Mouse (Mus musculus): ENCODE measurements around the gene Lta.

Lta gene

DNA sequence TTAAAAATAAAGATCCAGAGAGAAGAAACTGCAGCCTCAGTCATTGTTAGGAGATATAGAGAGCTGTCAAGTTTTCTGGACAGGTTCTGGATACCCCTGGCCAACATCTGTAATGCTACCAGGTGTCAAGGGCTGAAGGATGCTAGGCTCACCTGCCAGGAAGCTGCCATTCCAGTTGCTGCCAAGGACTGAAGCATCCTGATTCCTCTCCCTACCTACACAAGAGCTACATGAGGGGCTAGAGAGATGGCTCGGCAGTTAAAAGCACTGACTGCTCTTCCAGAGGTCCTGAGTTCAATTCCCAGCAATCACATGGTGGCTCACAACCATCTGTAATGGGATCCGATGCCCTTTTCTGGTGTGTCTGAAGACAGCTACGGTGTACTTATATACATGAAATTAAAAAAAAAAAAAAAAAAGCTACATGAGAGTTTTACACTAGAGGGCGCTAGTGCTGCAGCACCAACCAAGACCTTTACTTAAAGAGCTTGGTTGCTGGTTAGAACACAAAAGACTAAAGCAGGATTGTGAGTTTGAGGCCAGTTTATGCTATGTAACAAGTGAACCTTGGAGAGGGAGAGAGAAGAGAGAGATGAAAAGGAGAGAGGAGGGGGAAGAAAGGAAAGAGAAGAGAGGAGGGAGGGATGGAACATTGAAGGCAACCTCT is 36.5 kb downstream of the Lta start:
- in situ Hi-C loops (cut with MboI; ENCODE audit: low pct_unique_long_range_greater_than_20kb in 1 of 2, low sequenced_read_pairs in 2 of 2, unreplicated experiment in 1 of 2) = loop anchor here in 1 of 2 experiments (5.0 kb wide), 1 partner anchor 64 kb away; the partner anchor contains the start of gene Atp6v1g2

DNA sequence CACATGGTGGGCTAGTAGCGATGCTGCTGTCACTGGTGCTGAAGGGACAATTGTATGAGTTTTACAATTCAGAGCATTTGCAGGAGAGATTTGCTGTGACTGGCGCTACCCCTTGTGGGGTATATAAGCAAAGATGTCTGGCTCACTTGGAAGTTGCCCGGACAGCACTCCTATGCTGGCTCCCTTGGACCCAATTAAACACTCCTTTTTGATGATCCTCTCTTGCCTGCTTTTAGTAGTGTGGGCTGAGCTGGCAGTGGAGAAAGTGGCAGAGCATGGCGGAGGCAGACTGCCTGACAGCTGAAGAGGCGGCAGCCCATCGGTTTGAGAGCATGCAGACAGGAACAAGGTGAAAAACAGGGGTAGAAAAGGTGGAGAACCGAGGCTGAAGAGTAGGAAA is 37.4 kb downstream of the Lta start:
- in situ Hi-C loops (cut with MboI; ENCODE audit: low pct_unique_long_range_greater_than_20kb in 1 of 2, low sequenced_read_pairs in 2 of 2, unreplicated experiment in 1 of 2) = loop anchor here in 1 of 2 experiments (5.0 kb wide), 1 partner anchor 65 kb away; the partner anchor contains the start of gene Atp6v1g2

DNA sequence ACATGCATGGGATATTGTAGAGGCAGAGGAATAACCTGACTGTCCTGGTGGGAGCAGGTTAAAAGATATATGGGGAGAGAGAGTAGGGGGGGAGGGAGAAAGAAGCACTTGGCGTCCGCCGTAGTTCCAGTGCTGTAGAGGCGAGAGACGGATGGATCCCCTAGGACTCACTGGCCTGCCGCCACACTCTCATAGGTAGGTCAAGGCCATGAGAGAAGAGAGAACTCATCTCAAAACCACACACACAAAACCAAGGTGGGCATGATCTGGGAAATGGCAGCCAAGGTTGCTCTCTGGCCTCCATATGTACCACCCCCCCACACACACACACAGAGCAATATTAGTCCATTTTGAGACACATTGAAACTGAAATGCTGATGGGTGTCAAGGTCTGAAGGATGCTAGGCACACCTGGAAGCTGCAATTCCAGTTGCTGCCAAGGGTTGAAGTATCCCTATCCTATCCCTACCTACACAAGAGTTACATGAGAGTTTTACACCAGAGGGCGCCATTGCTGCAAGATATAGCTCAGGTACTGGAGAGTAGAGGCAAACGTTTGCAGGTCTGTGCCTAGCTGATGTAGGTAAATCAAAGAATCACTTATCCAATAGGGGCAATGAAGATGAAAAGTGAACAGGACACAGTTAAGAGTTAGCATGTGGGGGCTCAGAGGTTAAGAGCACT is 38.7 kb downstream of the Lta start:
- in situ Hi-C loops (cut with MboI; ENCODE audit: low pct_unique_long_range_greater_than_20kb in 1 of 2, low sequenced_read_pairs in 2 of 2, unreplicated experiment in 1 of 2) = loop anchor here in 1 of 2 experiments (5.0 kb wide), 1 partner anchor 66 kb away; the partner anchor contains the start of gene Atp6v1g2

DNA sequence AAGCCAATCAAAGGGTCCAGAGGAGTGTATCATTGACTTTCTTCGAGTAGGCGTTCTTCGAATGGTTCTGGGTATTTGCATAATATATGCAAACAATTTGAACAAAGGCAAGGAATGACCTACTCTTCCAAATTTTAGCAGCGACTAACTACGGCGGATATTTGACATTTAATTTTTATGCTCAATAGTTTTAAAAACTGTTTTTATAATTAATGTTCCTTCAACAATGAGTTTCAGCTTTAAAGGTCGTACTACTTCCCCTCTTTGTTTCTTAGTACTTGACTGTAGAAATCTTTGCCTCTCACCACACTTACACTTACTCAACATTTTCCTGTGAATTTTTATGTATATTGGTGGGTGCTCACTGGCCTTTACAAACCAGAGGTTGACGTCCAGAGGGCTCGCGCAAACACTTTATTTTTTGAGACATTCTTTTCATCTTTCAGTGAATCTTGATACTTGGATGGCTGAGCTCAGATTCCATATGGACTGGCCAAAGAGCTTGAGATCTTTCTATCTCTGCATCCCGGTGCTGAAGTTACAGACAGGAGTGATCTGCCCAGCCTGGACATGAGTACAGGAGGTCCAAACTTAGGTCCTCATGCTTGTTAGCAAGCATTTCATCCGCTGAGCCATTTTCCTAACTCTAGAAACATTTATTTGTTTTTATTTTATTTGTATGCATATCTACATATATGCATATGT is 39.5 kb downstream of the Lta start:
- in situ Hi-C loops (cut with MboI; ENCODE audit: low pct_unique_long_range_greater_than_20kb in 1 of 2, low sequenced_read_pairs in 2 of 2, unreplicated experiment in 1 of 2) = loop anchor here in 1 of 2 experiments (5.0 kb wide), 1 partner anchor 67 kb away; the partner anchor contains the start of gene Atp6v1g2

DNA sequence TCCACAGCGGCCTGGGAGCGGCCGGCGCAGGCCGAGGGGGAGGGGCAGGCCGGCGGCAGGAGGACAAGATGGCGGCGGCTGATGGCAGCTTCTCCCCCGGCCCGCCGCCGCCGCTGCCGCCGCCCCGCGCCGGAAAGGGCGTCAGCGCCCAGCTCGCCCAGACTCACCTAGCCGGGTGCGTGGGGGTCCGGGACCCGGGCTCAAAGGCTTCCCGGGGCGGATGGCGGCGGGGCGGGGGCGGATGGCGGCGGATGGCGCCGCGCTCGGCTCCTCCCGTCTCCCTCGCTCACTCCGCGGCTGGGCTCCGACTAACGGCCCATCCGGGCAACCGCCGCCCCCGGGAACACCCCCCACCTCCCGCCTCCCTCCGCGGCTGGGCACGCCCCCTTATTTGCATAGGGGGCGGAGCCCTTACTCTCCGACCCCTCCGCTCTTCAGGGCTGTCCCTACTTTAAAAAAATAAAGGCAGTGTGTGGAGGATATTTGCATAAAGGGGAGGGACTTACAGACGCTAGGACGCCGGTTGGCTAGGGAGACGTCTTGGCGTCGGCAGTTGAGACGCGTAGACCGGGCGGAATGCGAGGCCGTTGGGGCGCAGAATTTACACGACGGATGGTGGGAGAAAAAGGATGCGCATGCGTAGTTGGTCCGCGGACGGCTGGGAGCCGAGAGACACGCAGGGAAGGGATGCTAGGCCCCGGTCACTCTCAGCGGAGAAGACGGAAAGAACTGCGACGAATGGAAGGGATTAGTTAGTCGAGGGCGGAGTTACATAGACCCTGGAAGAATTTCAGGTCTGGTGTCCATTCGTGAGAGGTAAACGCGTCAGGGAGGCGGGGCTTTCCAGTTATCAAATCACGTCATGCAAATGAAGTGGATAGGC is 40.3 kb downstream of the Lta start, which contains the start of gene Prrc2a:
Gene Prrc2a, minus strand, starts transcription at position 330 of the 883 bp plus-strand sequence.
- in situ Hi-C loops (cut with MboI; ENCODE audit: low pct_unique_long_range_greater_than_20kb in 1 of 2, low sequenced_read_pairs in 2 of 2, unreplicated experiment in 1 of 2) = loop anchor here in 1 of 2 experiments (5.0 kb wide), 1 partner anchor 67 kb away; the partner anchor contains the start of gene Atp6v1g2

DNA sequence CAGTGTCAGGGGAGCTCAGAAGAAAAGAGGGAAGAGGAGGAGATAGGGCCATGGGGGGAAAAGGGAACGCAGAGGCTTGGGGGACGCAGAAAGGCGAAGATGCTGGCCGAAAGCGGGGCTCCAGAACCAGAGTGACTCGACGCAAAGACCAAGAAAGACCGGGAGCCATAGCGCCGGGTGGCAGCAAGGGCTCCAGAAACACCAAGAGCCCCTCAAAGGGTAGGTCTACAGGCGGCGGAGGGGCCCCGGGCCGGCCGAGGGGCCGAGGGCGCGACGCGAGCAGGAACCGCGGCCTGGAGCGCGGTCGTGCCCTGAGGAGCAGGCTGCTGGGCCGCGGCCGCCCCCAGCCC is 41.0 kb downstream of the Lta start:
- in situ Hi-C loops (cut with MboI; ENCODE audit: low pct_unique_long_range_greater_than_20kb in 1 of 2, low sequenced_read_pairs in 2 of 2, unreplicated experiment in 1 of 2) = no loop called here

DNA sequence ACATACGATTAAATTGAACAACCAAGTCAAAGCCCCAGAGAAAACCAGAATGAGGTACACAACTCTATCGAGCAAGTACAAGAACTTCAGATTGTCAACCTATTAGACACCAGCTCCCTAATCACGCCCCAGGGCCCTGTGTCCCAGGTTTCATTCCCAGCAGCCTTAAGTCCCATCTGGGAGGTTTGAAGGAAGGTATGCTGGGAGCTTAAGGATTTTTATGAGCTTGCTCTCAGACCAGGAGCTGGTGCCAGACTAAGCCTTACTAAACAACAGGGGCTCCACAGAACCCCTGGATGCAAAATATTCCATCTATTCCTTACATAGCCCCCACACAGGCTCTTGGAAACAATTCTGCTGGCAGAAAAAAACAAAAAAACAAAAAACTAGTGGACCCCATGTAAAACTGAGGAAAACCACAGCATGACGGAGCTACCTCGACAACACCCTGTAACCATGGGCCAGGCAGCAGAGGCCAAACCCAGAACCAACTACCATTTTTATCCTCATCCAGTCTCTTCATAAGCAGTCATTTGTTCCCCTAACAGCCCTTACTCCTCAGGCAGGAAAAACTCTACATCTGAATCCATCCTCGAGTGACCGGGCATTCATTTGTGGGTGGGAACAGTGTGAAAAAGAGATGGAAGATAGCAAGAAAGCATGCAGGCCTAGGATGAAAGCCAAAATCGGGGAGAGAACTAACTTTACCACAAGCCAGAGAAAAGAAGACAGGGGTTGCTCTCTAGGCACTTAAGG is 41.6 kb downstream of the Lta start:
- in situ Hi-C loops (cut with MboI; ENCODE audit: low pct_unique_long_range_greater_than_20kb in 1 of 2, low sequenced_read_pairs in 2 of 2, unreplicated experiment in 1 of 2) = no loop called here

DNA sequence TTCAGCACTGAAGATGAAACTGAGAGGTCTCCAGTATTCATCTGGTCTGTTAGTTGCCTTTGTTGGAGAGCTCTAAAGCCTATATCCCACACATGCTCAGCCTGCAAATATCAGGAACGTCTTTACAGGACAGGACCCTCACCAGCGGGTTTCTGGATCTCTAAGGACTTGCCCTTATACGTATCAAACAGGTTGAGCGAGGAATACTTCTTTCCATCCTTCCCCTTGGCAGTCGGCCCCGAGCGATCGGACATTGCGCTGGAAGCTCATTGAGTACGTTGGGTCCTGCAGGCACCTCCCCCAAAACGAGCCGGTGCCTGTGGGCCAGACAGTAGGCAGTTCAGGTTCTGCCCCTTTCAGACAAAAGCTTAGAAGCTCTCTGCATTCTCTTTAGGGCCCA is 42.4 kb downstream of the Lta start:
- in situ Hi-C loops (cut with MboI; ENCODE audit: low pct_unique_long_range_greater_than_20kb in 1 of 2, low sequenced_read_pairs in 2 of 2, unreplicated experiment in 1 of 2) = no loop called here

DNA sequence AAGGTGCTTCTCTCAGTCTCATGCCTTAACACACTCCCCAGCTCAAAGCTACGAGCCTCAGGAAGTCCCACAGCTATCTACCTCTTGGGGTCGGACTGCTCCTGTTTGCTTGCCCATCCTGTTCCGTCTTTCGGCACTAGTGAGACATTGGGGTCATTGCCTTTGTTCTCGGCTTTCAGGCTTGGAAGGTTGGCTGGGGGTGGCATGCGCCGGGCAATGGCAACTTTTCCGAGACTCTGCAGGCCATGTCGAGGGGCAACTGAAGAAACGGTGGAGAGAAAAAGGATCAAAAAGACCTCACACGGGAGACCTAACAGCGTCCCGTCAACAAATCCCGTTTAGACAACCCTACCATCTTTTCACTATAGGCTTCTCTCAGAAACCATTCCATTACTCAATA is 43.0 kb downstream of the Lta start:
- in situ Hi-C loops (cut with MboI; ENCODE audit: low pct_unique_long_range_greater_than_20kb in 1 of 2, low sequenced_read_pairs in 2 of 2, unreplicated experiment in 1 of 2) = no loop called here

DNA sequence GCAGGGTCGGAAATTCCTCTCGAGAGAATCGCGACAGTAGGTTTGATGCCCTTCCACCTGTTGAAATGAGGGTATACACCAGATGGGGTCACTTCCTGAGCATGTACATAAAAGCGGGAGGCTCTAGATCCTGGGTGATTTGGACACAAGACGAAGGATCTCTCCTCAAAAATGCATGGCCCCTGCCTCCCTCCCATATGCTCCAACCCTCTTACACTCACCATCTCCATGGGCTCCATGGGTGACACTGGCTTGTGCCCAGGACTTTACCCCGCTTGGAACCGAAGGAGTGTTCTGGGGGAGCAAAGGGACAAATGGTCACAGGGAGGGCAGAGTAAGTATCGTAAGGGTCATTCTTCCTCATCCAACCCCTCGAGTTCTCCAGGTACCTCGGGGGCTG is 43.7 kb downstream of the Lta start:
- in situ Hi-C loops (cut with MboI; ENCODE audit: low pct_unique_long_range_greater_than_20kb in 1 of 2, low sequenced_read_pairs in 2 of 2, unreplicated experiment in 1 of 2) = no loop called here

DNA sequence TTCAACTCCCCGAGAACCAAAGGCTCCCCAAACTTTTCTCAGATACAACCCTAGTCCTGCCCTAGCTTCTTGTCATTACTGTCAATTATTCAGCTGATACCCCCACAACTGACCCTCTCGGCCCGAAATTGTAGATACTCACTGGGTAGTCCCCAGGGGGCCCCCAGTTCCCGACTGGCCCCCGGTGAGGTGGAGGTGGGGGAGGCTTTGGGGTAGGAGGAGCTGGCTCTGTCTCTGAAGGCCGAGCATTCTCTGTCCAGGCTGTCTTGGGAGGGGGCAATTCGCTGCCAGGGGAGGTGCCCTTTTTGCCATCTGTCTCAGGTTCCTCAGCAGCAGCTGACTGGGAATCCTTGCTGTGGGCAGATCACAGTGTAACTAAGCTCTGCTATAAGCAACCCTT is 45.5 kb downstream of the Lta start:
- in situ Hi-C loops (cut with MboI; ENCODE audit: low pct_unique_long_range_greater_than_20kb in 1 of 2, low sequenced_read_pairs in 2 of 2, unreplicated experiment in 1 of 2) = no loop called here

DNA sequence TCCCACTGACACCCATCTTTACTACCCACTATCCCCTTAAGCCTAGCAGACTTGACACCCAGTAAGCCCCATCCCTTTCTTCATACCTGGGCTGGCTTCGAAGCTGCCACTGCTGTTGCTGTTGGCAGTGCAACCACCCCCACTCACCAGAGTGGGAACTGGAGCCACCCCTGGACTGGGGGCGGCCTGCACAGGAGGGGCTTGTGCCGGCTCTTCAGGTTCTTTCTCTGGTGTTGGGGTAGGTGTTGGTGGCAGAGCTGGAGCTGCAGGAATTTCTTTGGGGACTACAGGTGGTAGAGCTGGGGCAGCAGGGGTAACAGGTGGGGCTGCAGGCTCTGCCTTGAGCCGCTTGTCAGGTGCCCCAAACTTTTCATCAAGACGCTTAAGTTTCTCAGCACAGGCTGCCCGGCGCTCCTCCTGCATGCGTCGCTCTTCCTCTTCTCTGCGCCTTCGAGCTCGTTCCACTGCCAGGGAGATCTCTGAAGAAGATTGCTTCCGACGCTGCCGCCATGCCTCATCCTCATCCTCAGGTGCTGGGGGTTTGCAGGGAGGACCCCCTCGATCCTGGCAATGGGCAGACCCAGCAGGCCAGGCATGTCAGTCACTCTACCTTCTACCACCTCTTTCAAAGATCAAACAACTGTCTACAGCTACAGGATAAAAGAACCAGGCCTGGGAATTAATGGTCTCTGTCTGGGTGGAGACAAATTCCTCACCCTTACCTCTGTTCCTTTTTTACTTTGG is 46.1 kb downstream of the Lta start:
- in situ Hi-C loops (cut with MboI; ENCODE audit: low pct_unique_long_range_greater_than_20kb in 1 of 2, low sequenced_read_pairs in 2 of 2, unreplicated experiment in 1 of 2) = no loop called here

DNA sequence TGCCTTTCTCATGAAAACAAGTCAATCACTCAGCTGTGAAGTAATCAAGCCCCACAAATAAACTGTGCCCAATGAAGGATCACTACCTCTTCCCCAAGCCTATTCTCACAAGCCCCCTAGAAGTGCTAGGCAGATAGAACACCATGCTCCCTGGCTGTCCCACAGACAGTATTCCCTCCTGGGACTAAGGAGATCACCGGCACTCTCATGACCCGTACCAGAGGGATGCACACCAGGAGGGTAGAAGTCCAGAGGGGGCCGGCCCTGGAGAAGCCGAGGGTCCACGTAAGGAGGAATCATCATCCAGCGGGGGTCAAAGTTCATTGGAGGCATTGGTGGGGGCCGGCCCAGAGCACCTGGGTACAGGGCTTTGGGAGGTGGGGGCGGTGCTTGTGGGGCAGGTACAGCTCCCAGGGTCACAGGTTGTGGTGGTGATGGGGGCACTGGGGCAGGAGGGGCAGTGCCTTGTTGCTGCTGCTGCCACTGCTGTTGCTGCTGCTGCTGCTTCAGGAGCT is 47.4 kb downstream of the Lta start:
- in situ Hi-C loops (cut with MboI; ENCODE audit: low pct_unique_long_range_greater_than_20kb in 1 of 2, low sequenced_read_pairs in 2 of 2, unreplicated experiment in 1 of 2) = no loop called here

DNA sequence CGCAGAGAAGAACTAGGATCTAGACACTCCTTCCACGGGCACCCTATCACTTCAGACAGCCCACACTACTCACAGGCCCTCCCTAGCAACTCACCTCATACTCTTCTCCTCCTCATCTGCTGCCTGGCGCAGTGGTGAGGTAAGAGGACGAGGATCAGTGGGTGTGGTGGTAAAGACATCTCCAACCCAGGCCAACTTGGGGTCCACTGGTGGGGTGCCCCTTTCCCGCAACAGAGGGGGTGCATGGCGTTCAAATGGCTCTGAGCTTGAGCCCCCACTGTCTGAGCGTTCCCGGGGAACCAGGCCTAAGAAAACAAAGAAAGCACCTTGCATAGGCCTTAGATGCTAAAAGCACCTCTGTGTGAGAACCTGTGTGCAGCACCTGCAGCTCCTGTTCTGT is 47.9 kb downstream of the Lta start:
- in situ Hi-C loops (cut with MboI; ENCODE audit: low pct_unique_long_range_greater_than_20kb in 1 of 2, low sequenced_read_pairs in 2 of 2, unreplicated experiment in 1 of 2) = no loop called here

DNA sequence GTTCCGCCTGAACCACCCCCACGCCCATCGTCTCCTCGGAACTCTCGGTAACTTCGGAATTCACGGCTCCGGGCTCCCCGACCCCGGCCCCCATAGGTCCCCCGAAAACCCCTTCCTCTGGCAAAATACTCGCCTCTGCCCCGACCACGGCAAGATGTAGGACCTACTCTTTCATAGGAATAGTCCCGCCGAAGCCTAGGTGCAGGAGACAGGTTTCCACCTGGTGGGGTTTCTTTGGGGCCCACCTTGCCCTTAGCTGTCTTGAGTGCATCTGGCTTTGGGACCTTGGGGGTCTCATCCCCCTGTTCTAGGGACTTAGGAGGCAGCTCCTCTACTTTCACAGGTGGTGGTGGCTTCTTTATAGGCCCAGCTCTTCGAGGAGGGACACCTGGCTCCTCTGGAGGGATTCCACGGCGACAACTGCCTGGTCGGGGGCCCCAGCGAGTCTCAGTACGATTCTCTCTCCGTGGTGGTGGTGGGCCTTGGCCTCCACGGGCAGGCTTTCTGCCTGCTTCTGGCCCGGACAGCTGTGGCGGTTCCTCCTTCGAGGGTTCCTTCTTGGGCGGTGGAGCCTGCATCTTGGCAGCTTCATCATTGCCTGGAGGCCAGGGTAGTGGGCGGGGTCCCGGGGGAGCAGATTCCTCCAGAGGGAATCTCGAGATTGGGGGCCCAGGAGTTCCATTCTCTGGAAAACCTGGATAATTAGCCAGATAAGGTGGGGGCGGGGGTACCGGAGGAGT is 48.5 kb downstream of the Lta start:
- in situ Hi-C loops (cut with MboI; ENCODE audit: low pct_unique_long_range_greater_than_20kb in 1 of 2, low sequenced_read_pairs in 2 of 2, unreplicated experiment in 1 of 2) = no loop called here

DNA sequence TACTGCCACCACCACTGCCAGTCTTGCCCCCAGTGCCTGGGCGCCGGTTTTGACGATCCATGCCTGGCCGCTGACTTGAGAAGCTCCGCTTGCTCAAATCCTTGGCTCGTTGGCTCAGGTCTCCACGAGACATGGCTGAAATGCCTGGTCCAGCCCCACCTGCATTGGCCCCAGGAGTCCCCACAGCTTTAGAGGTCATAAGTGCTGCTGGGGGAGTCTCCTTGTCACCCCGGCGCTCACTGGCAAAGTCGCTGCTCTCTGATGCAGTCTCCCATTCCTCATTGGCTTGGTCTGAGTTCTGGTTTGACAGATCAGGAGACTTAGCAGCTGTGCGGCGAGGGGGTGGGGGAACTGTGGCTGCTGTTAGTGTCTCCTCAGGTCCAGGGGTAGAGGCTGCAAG is 49.7 kb downstream of the Lta start:
- in situ Hi-C loops (cut with MboI; ENCODE audit: low pct_unique_long_range_greater_than_20kb in 1 of 2, low sequenced_read_pairs in 2 of 2, unreplicated experiment in 1 of 2) = no loop called here
